Mouse (Mus musculus) gastrocnemius, postnatal 14 days (tissue): ENCODE measurements around the gene Chpf. TPM values are rescaled to one million over a fixed set of nuclear protein-coding genes. Genes with fewer than 3 reads are reported as not detected.

Experiments used
- DNase-seq: peaks from one replicate; pipeline ENCODE4 v3.0.0; 2021; ENCODE audit warnings: mixed read lengths
- intact Hi-C: fragments of 180-260 bp; cut with DNase I; formaldehyde crosslinking; loops from one replicate; pipeline ENCODE4 v1.15.1; 2025; ENCODE audit warnings: low total_unique reads
- long read RNA-seq, 2 experiments: library from polyadenylated mRNA; stranded (forward); transcript quantifications; one replicate each; pipeline ENCODE4 v2.0.0; 2021
- total RNA-seq, 2 experiments: library from RNA; stranded (reverse); gene quantifications; 2 replicates each; pipeline ENCODE4 v1.2.3; 2021

Gene Chpf
- 10 to 100 TPM; 14.9 to 20.7 TPM for total RNA-seq
- long read RNA-seq, experiment 1, transcript Chpf-201 (4 exons, 2,892 nt), result major isoform, 31 of 36 reads
- long read RNA-seq, experiment 1, partial matches to known transcripts, result 2 of 36 reads
- long read RNA-seq, experiment 1, other reads (novel, unspliced or antisense), result 0 of 36 reads
- long read RNA-seq, experiment 2, transcript Chpf-201 (4 exons, 2,892 nt), result major isoform, 37 of 44 reads
- long read RNA-seq, experiment 2, partial matches to known transcripts, result 0 of 44 reads
- long read RNA-seq, experiment 2, other reads (novel, unspliced or antisense), result 1 of 44 reads

GRCm38 (mm10) chr1:75478916-75479634 lies at the start of gene Chpf, which contains the start of gene Tmem198:
Gene Chpf (minus strand): TSS chr1:75479307.
Gene Tmem198 (plus strand): TSS chr1:75479532.
- intact Hi-C loops, result loop anchor here (5.0 kb wide), 1 partner anchor 118 kb away; no protein-coding TSS in a partner anchor
- peak; percentile 95 for DNase-seq

- intact Hi-C loops, result no loop called here
These were observed 45.6 kb upstream of the Chpf start for GRCm38 (mm10) chr1:75524679-75525078.

GRCm38 (mm10) chr1:75521321-75522031 lies 42.4 kb upstream of the Chpf start, which contains the start of gene Stk11ip:
Gene Stk11ip (plus strand): TSS chr1:75521529.
- intact Hi-C loops, result no loop called here
- peak; percentile 95 for DNase-seq

More at GRCm38 (mm10) chr1:75524679-75525078, 45.6 kb upstream of the Chpf start:
- no peak for DNase-seq

GRCm38 (mm10) chr1:75519576-75519975 lies 40.5 kb upstream of the Chpf start:
- DNase-seq, result no peak
- intact Hi-C loops, result no loop called here

- intact Hi-C loops, result no loop called here
- DNase-seq, result no peak
These were observed 39.3 kb upstream of the Chpf start for GRCm38 (mm10) chr1:75518427-75518826.

GRCm38 (mm10) chr1:75517984-75518383 lies 38.9 kb upstream of the Chpf start:
- DNase-seq, result no peak
- intact Hi-C loops, result no loop called here

- DNase-seq, result no peak
- intact Hi-C loops, result no loop called here
These were observed 37.7 kb upstream of the Chpf start for GRCm38 (mm10) chr1:75516703-75517380.

- DNase-seq, result no peak
- intact Hi-C loops, result no loop called here
These were observed 33.4 kb upstream of the Chpf start for GRCm38 (mm10) chr1:75512550-75512949.

- no peak for DNase-seq
- intact Hi-C loops, result no loop called here
These were observed 32.5 kb upstream of the Chpf start for GRCm38 (mm10) chr1:75511437-75512210.

- no peak for DNase-seq
- intact Hi-C loops, result no loop called here
These were observed 31.0 kb upstream of the Chpf start for GRCm38 (mm10) chr1:75510154-75510553.

GRCm38 (mm10) chr1:75509586-75509985 lies 30.5 kb upstream of the Chpf start:
- intact Hi-C loops, result no loop called here
- no peak for DNase-seq

- DNase-seq, result no peak
- intact Hi-C loops, result no loop called here
These were observed 27.9 kb upstream of the Chpf start, which contains the start of gene Inha for GRCm38 (mm10) chr1:75507006-75507405. Gene Inha (plus strand): TSS chr1:75507077.

- intact Hi-C loops, result no loop called here
These were observed 27.1 kb upstream of the Chpf start, which contains the start of gene Obsl1 for GRCm38 (mm10) chr1:75505956-75506831. Gene Obsl1 (minus strand): TSS chr1:75506452.

GRCm38 (mm10) chr1:75505159-75505955 lies 26.2 kb upstream of the Chpf start:
- peak; percentile 80 for DNase-seq
- intact Hi-C loops, result no loop called here

More at GRCm38 (mm10) chr1:75505956-75506831, 27.1 kb upstream of the Chpf start, which contains the start of gene Obsl1:
- DNase-seq, result peak; percentile 87

- no peak for DNase-seq
- intact Hi-C loops, result no loop called here
These were observed 25.3 kb upstream of the Chpf start for GRCm38 (mm10) chr1:75504256-75505045.

- DNase-seq, result no peak
- intact Hi-C loops, result no loop called here
These were observed 24.5 kb upstream of the Chpf start for GRCm38 (mm10) chr1:75503651-75503980.
